Mouse (Mus musculus) forebrain, embryonic 15.5 days (tissue): Measurements from ENCODE around the gene Nexmif. TPM values are rescaled to one million over a fixed set of nuclear protein-coding genes. Genes with fewer than 3 reads are reported as not detected.

Source experiments
- ATAC-seq: fragments of 200-750 bp; cut with Nextera tagmentation; replicated peaks from 2 replicates; pipeline ENCODE4 v1.8.0; 2017; ENCODE audit warnings: mild to moderate bottlenecking, moderate TSS enrichment, moderate library complexity
- H3K27ac ChIP-seq: fragments of 300-500 bp; sonication (generic); replicated peaks from 2 replicates; pipeline ENCODE4 v1.5.1; 2015; ENCODE audit warnings: mild to moderate bottlenecking, inconsistent platforms
- H3K27me3 ChIP-seq: fragments of 300-500 bp; sonication (generic); 2 replicates; pipeline ENCODE4 v1.6.1; 2015; ENCODE audit warnings: inconsistent platforms
- H3K36me3 ChIP-seq: fragments of 300-500 bp; sonication (generic); 2 replicates; pipeline ENCODE4 v1.6.1; 2015; ENCODE audit warnings: mild to moderate bottlenecking, inconsistent platforms
- H3K4me1 ChIP-seq: fragments of 300-500 bp; sonication (generic); 2 replicates; pipeline ENCODE4 v1.6.1; 2015; ENCODE audit warnings: inconsistent platforms
- H3K4me2 ChIP-seq: fragments of 300-500 bp; sonication (generic); replicated peaks from 2 replicates; pipeline ENCODE4 v1.6.1; 2015; ENCODE audit warnings: mild to moderate bottlenecking, inconsistent platforms
- H3K4me3 ChIP-seq: fragments of 300-500 bp; sonication (generic); 2 replicates; pipeline ENCODE4 v1.5.1; 2015; ENCODE audit warnings: mild to moderate bottlenecking, inconsistent platforms
- H3K9ac ChIP-seq: fragments of 300-500 bp; sonication (generic); replicated peaks from 2 replicates; pipeline ENCODE4 v1.6.1; 2015; ENCODE audit warnings: mild to moderate bottlenecking, inconsistent platforms
- H3K9me3 ChIP-seq: fragments of 300-500 bp; sonication (generic); 2 replicates; pipeline ENCODE4 v1.6.1; 2016; ENCODE audit warnings: inconsistent platforms
- WGBS: fragments of 180-500 bp; shearing (Covaris S2); methylation state at CpG from one replicate; pipeline ENCODE4 v1.1.7; 2015; ENCODE audit warnings: mixed read lengths; 5-methylcytosine and 5-hydroxymethylcytosine counted together
- microRNA counts: library from miRNA; unstranded; fragments of <30 nt; microRNA quantifications from one replicate; lab custom pipeline; 2016
- microRNA-seq: library from miRNA; unstranded; fragments of <30 nt; microRNA quantifications from one replicate; pipeline ENCODE4, GENCODE M21; 2016
- polyA plus RNA-seq: library from polyadenylated mRNA; unstranded; fragments of >200 nt; fragmentation: Nextera tagmentation; extraction: Ambion mirVana; gene quantifications from 2 replicates; pipeline ENCODE4 v1.2.1, GENCODE M21; 2015

Nexmif gene
- polyA plus RNA-seq, 1 experiment from 2014 or later: 17.8 TPM

GRCm38 (mm10) chrX:104040276-104040675 lies 160.7 kb downstream of the Nexmif start:
- no peaks in the 10 kb centered on the region; the same call in 1 of the 2 replicates for H3K27me3 ChIP-seq

DNA sequence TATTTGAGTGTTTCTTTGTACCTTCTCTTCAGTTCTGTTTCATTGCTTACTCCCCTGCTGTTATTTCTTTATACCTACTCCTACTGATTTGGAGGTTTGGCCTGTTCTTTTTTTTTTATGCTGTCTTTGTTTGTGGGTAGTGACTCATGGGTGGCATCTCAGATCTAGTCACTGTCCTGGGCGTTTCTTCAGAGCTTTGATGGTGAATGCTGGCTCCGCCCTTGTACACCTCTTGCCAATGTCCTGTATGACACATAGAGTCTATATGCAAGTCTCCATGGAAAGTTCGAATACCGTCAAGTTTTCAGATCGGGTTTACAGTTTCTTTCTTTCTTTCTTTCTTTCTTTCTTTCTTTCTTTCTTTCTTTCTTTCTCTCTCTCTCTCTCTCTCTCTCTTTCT lies 167.1 kb downstream of the Nexmif start:
- H3K9me3 ChIP-seq: no peaks in the 10 kb centered on the region
- H3K4me3 ChIP-seq: no peak overlapping the region
- no peaks in the 10 kb centered on the region for H3K4me1 ChIP-seq
- no peak for ATAC-seq
- WGBS: 72% methylated on average over 5 of the region's 5 CpGs
- H3K36me3 ChIP-seq: no peaks in the 10 kb centered on the region
- no peak overlapping the region for H3K4me2 ChIP-seq
- no peaks in the 10 kb centered on the region for H3K27me3 ChIP-seq
- H3K9ac ChIP-seq: no peak overlapping the region
- no peak overlapping the region for H3K27ac ChIP-seq

More at GRCm38 (mm10) chrX:104040276-104040675, 160.7 kb downstream of the Nexmif start:
- Histone ChIP-seq H3K27ac (no peak overlapping the region), H3K36me3 (no peaks in the 10 kb centered on the region), H3K9me3 (no peaks in the 10 kb centered on the region), H3K4me3 (no peak overlapping the region), H3K9ac (no peak overlapping the region), H3K4me1 (no peaks in the 10 kb centered on the region), H3K4me2 (no peak overlapping the region)
- no peak for ATAC-seq

GRCm38 (mm10) chrX:104032756-104033155 lies 168.2 kb downstream of the Nexmif start:
- Histone ChIP-seq H3K27me3 (no peaks in the 10 kb centered on the region), H3K9ac (no peak overlapping the region), H3K36me3 (no peaks in the 10 kb centered on the region), H3K4me2 (no peak overlapping the region), H3K27ac (no peak overlapping the region), H3K4me1 (no peaks in the 10 kb centered on the region), H3K4me3 (no peak overlapping the region), H3K9me3 (no peaks in the 10 kb centered on the region)
- WGBS: 54% methylated on average over 4 of the region's 4 CpGs
- ATAC-seq: no peak

MicroRNAs encoded within 50 kb of the gene (microRNA counts, 519-probe panel; counts per million panel counts)
- microRNA mmu-miR-672 (lab: Ali Mortazavi, UCI): 2,439 counts per million, percentile 51 among the panel's probes with 10 or more counts

Small RNA genes within 50 kb of the gene (microRNA-seq; reads per million reads assigned to microRNA genes)
- gene Gm24993 (not detected), gene Mir672 (217 reads per million, percentile 64 among the genes with 10 or more reads in this experiment)

Other genes starting within 250 kb of the Nexmif start
- 32.2 and 33.5 TPM in 2 replicates for gene Rlim, start 219.9 kb downstream of the Nexmif start, polyA plus RNA-seq
- gene Abcb7, start 212.7 kb upstream of the Nexmif start, polyA plus RNA-seq: 9.4 and 9.5 TPM in 2 replicates